Mouse (Mus musculus): ENCODE results near the gene Kcnh2. TPM values are rescaled to one million over a fixed set of nuclear protein-coding genes. Genes with fewer than 3 reads are reported as not detected.

Kcnh2 gene
- total and polyA plus RNA-seq, 3 experiments = 1.8 to 6.8 TPM; not detected in 1

- H3K4me1 ChIP-seq (ENCODE audit: control insufficient read depth in 1 of 2, insufficient read depth in 2 of 2, low read length in 2 of 2) = no peaks in the 10 kb centered on the region
- 0 out of 2 replicates have a peak overlapping the region, but pooled peaks have one; percentile 11 for H3K9ac ChIP-seq (ENCODE audit: control insufficient read depth, low read depth, low read length, poor library complexity, severe bottlenecking)
- H3K4me3 ChIP-seq (ENCODE audit: control insufficient read depth in 1 of 2, insufficient read depth in 1 of 2, low read depth in 2 of 2, low read length in 2 of 2) = 0 out of 4 replicates have a peak overlapping the region, but pooled peaks of 1 of the 2 experiments have one; percentile 1
- no peaks in the 10 kb centered on the region for H3K9me3 ChIP-seq (replicated peaks; ENCODE audit: insufficient read depth, low read length)
- no peak for DNase-seq (ENCODE audit: low read depth, low spot score)
- H3K79me2 ChIP-seq (ENCODE audit: control insufficient read depth, insufficient read depth, low read length, poor library complexity) = no peaks in the 10 kb centered on the region
- H3K27me3 ChIP-seq (ENCODE audit: control insufficient read depth in 1 of 2, insufficient read depth in 2 of 2, low read length in 2 of 2) = no peaks in the 10 kb centered on the region
- no peak overlapping the region for H3K27ac ChIP-seq (ENCODE audit: control insufficient read depth, low read depth, low read length)
- no peak for TF ChIP-seq E2F4 (IDR thresholded peaks at IDR 0.05; ENCODE audit: borderline replicate concordance, low read depth, low read length)
- TF ChIP-seq KAT2A (conservative IDR thresholded peaks at IDR 0.05; ENCODE audit: low read depth, low read length) = no peak
- TF ChIP-seq GABPA (IDR thresholded peaks at IDR 0.05; ENCODE audit: low read depth, low read length) = no peak
- no peak for TF ChIP-seq CHD2 (IDR thresholded peaks at IDR 0.05; ENCODE audit: low read length)
- TF ChIP-seq MAX (IDR thresholded peaks at IDR 0.05; ENCODE audit: low read length) = no peak
- no peak for TF ChIP-seq BHLHE40 (IDR thresholded peaks at IDR 0.05; ENCODE audit: borderline replicate concordance, low read depth, low read length)
- TF ChIP-seq MYB (IDR thresholded peaks at IDR 0.05; ENCODE audit: low read depth, low read length) = no peak
- H3K36me3 ChIP-seq (ENCODE audit: control insufficient read depth in 1 of 2, insufficient read depth in 2 of 2, low read length in 2 of 2) = no peaks in the 10 kb centered on the region
These were observed 31.0 kb downstream of the Kcnh2 start for GRCm38 (mm10) chr5:24320467-24320813.

- Histone ChIP-seq H3K79me2 (ENCODE audit: control insufficient read depth, insufficient read depth, low read length, poor library complexity) (no peaks in the 10 kb centered on the region), H3K36me3 (ENCODE audit: control insufficient read depth in 1 of 2, insufficient read depth in 2 of 2, low read length in 2 of 2) (no peaks in the 10 kb centered on the region), H3K4me3 (ENCODE audit: control insufficient read depth in 1 of 2, insufficient read depth in 1 of 2, low read depth in 2 of 2, low read length in 2 of 2) (0 out of 4 replicates have a peak overlapping the region, but pooled peaks of 1 of the 2 experiments have one; percentile 1), H3K9ac (ENCODE audit: control insufficient read depth, low read depth, low read length, poor library complexity, severe bottlenecking) (0 out of 2 replicates have a peak overlapping the region, but pooled peaks have one; percentile 11), H3K27me3 (ENCODE audit: control insufficient read depth in 1 of 2, insufficient read depth in 2 of 2, low read length in 2 of 2) (no peaks in the 10 kb centered on the region), H3K9me3 (replicated peaks; ENCODE audit: insufficient read depth, low read length) (no peaks in the 10 kb centered on the region), H3K27ac (ENCODE audit: control insufficient read depth, low read depth, low read length) (no peak overlapping the region), H3K4me1 (ENCODE audit: control insufficient read depth in 1 of 2, insufficient read depth in 2 of 2, low read length in 2 of 2) (no peaks in the 10 kb centered on the region)
- peak; percentile 40 for DNase-seq (ENCODE audit: low read depth, low spot score)
- TF ChIP-seq RCOR1 (IDR thresholded peaks at IDR 0.05; ENCODE audit: low read depth, low read length) = no peak
- TF ChIP-seq MEF2A (IDR thresholded peaks at IDR 0.05; ENCODE audit: extremely low read depth, insufficient replicate concordance, low read depth, low read length, poor library complexity, severe bottlenecking) = no peak
- no peak for TF ChIP-seq MAFK (IDR thresholded peaks at IDR 0.05; ENCODE audit: borderline replicate concordance, low read depth, low read length)
- no peak for TF ChIP-seq MYC (IDR thresholded peaks at IDR 0.05; ENCODE audit: low read depth, low read length)
- no peak for TF ChIP-seq MAX (IDR thresholded peaks at IDR 0.05; ENCODE audit: low read length)
- no peak for TF ChIP-seq UBTF (IDR thresholded peaks at IDR 0.05; ENCODE audit: borderline replicate concordance, insufficient read depth, low read depth, low read length)
- TF ChIP-seq JUND (IDR thresholded peaks at IDR 0.05; ENCODE audit: low read depth, low read length) = no peak
- no peak for TF ChIP-seq ZMIZ1 (IDR thresholded peaks at IDR 0.05; ENCODE audit: low read depth, low read length)
- no peak for TF ChIP-seq USF1 (IDR thresholded peaks at IDR 0.05; ENCODE audit: low read depth, low read length)
- TF ChIP-seq NRF1 (IDR thresholded peaks at IDR 0.05; ENCODE audit: insufficient read depth, low read depth, low read length, poor library complexity, severe bottlenecking) = no peak
- no peak for TF ChIP-seq KAT2A (conservative IDR thresholded peaks at IDR 0.05; ENCODE audit: low read depth, low read length)
- no peak for TF ChIP-seq BHLHE40 (IDR thresholded peaks at IDR 0.05; ENCODE audit: borderline replicate concordance, low read depth, low read length)
- TF ChIP-seq MYB (IDR thresholded peaks at IDR 0.05; ENCODE audit: low read depth, low read length) = no peak
- TF ChIP-seq ZC3H11A (IDR thresholded peaks at IDR 0.05; ENCODE audit: low read depth, low read length) = no peak
- no peak for TF ChIP-seq HCFC1 (IDR thresholded peaks at IDR 0.05; ENCODE audit: low read depth, low read length)
- TF ChIP-seq TCF12 (IDR thresholded peaks at IDR 0.05; ENCODE audit: low read depth, low read length) = no peak
- no peak for TF ChIP-seq SIN3A (IDR thresholded peaks at IDR 0.05; ENCODE audit: low read length)
These were observed 31.5 kb downstream of the Kcnh2 start for GRCm38 (mm10) chr5:24319776-24320466.
